Mouse (Mus musculus) liver, embryonic 11.5 days (tissue): Measurements from ENCODE around the gene Slc11a1. TPM values are rescaled to one million over a fixed set of nuclear protein-coding genes. Genes with fewer than 3 reads are reported as not detected.
"Not testable (repeated sequence)": the region's sequence is repeated elsewhere in the genome, so short reads cannot be mapped to it uniquely, and the experiment has no call there.

ENCODE experiments used
- ATAC-seq: fragments of 200-750 bp; cut with Nextera tagmentation; replicated peaks from 2 replicates; pipeline ENCODE4 v1.8.0; 2017; ENCODE audit warnings: moderate number of reproducible peaks, mild to moderate bottlenecking, moderate TSS enrichment, moderate library complexity; ENCODE audit not compliant: low FRiP score
- DNase-seq: peaks from one replicate; pipeline ENCODE4 v3.0.0-alpha.2; 2017; ENCODE audit warnings: low spot score
- H3K27ac ChIP-seq: fragments of 300-500 bp; sonication (generic); 2 replicates; pipeline ENCODE4 v1.5.1; 2014; ENCODE audit warnings: mild to moderate bottlenecking, low read depth, low read length, control low read depth
- H3K27me3 ChIP-seq: fragments of 300-500 bp; sonication (generic); replicated peaks from 2 replicates; pipeline ENCODE4 v1.6.1; 2014; ENCODE audit warnings: low read length, mixed read lengths; ENCODE audit not compliant: control insufficient read depth, insufficient read depth
- H3K36me3 ChIP-seq: fragments of 300-500 bp; sonication (generic); 2 replicates; pipeline ENCODE4 v1.6.1; 2014; ENCODE audit warnings: mild to moderate bottlenecking, low read length, moderate library complexity, mixed read lengths; ENCODE audit not compliant: control insufficient read depth, insufficient read depth
- H3K4me1 ChIP-seq: fragments of 300-500 bp; sonication (generic); replicated peaks from 2 replicates; pipeline ENCODE4 v1.6.1; 2014; ENCODE audit warnings: low read length, mixed read lengths; ENCODE audit not compliant: control insufficient read depth, insufficient read depth
- H3K4me2 ChIP-seq: fragments of 300-500 bp; sonication (generic); 2 replicates; pipeline ENCODE4 v1.6.1; 2014; ENCODE audit warnings: mild to moderate bottlenecking, control low read depth, moderate library complexity
- H3K4me3 ChIP-seq: fragments of 300-500 bp; sonication (generic); 2 replicates; pipeline ENCODE4 v1.5.1; 2014; ENCODE audit warnings: low read depth, low read length, control low read depth
- H3K9ac ChIP-seq: fragments of 300-500 bp; sonication (generic); 2 replicates; pipeline ENCODE4 v1.6.1; 2014; ENCODE audit warnings: low read depth, low read length, control low read depth
- H3K9me3 ChIP-seq: fragments of 300-500 bp; sonication (generic); 2 replicates; pipeline ENCODE4 v1.6.1; 2016; ENCODE audit warnings: low read length, inconsistent platforms, mixed read lengths; ENCODE audit not compliant: control insufficient read depth
- WGBS: fragments of 180-500 bp; shearing (Covaris S2); extraction: QIAGEN DNeasy Blood & Tissue Kit; methylation state at CpG from one replicate; pipeline ENCODE4 v1.1.7; 2014; 5-methylcytosine and 5-hydroxymethylcytosine counted together
- polyA plus RNA-seq: library from polyadenylated mRNA; unstranded; fragments of >200 nt; fragmentation: Nextera tagmentation; extraction: Ambion mirVana; gene quantifications from 2 replicates; pipeline ENCODE4 v1.2.1, GENCODE M21; 2014

Gene Slc11a1
- polyA plus RNA-seq, 1 experiment from 2014 or later = 10.0 TPM

DNA sequence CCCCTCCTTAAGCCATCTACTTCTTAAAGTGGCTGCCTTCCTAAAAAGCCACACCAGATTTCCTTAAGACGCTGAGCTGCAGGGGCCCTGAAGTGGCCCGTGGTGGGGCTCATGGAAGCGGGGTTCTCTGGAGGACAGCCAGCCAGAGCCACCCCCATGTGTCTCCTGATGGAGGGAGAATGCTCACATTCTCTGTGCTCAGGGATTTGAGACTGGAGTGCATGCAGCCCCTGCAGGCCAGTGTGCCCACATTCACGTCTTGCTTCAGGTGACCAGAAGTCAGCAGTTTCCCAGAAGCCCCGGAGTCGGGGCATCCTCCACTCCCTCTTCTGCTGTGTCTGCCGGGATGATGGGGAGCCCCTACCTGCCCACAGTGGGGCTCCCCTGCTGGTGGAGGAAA, 18.0 kb downstream of the Slc11a1 start:
- H3K27ac ChIP-seq = peak overlapping the region; percentile 99
- no peaks in the 10 kb centered on the region for H3K9me3 ChIP-seq
- H3K36me3 ChIP-seq = peaks cover 14% of the 10 kb centered on the region; the same call in 1 of the 2 replicates
- H3K27me3 ChIP-seq = no peaks in the 10 kb centered on the region
- peak overlapping the region; percentile 75 for H3K4me3 ChIP-seq
- H3K9ac ChIP-seq = peak overlapping the region; percentile 89
- WGBS = 53% methylated on average over 7 of the region's 7 CpGs
- ATAC-seq (no peak), DNase-seq (no peak)
- peaks cover 39% of the 10 kb centered on the region for H3K4me1 ChIP-seq
- H3K4me2 ChIP-seq = peak overlapping the region; percentile 100

DNA sequence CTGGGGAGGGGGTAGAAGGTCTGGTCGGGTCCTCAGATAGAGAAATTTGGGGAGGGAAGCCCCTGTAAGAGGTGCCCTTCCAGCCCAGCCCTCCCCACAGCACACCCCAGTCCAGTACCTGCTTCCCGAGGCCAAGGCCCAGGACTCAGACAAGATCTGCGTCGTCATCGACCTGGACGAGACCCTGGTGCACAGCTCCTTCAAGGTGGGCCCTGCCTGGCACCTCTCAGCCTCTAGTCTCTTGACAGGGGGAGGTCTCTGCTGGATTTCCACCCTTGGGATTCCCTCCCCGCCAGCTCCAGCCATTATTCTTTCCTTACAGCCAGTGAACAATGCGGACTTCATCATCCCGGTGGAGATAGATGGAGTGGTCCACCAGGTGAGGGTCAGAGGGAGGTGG, 18.7 kb downstream of the Slc11a1 start:
- no peaks in the 10 kb centered on the region for H3K9me3 ChIP-seq
- no peaks in the 10 kb centered on the region for H3K27me3 ChIP-seq
- WGBS = 87% methylated on average over 9 of the region's 9 CpGs
- ATAC-seq = no peak
- peaks cover 14% of the 10 kb centered on the region; the same call in 1 of the 2 replicates for H3K36me3 ChIP-seq
- H3K4me2 ChIP-seq = peak overlapping the region; percentile 100
- peak overlapping the region; percentile 75; the same call in 1 of the 2 replicates for H3K4me3 ChIP-seq
- no peak for DNase-seq
- 0 out of 2 replicates have a peak overlapping the region, but pooled peaks have one; percentile 16 for H3K9ac ChIP-seq
- no peak overlapping the region for H3K27ac ChIP-seq
- H3K4me1 ChIP-seq = peaks cover 40% of the 10 kb centered on the region

DNA sequence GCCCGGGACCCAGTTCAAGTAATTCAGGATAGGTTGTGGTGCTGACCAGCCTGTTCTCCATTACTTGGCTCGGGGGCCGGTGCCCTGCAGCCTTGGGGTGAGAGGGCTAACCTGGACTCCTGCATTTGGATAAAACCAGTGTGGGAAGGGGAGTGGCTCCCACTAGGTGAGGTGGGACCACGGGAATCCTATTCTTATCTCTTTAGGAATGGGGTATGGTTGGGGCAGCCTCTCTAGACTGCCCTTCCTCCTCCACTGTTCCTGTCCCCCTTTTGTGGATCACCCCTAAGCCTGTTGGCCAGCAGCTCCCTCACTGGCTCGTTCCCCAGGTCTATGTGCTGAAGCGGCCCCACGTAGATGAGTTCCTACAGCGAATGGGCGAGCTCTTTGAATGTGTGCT, 19.3 kb downstream of the Slc11a1 start:
- no peaks in the 10 kb centered on the region for H3K9me3 ChIP-seq
- H3K4me3 ChIP-seq = no peak overlapping the region

GRCm38 (mm10) chr1:74394858-74395257, 19.9 kb downstream of the Slc11a1 start:
- peaks cover 32% of the 10 kb centered on the region for H3K4me1 ChIP-seq
- H3K9ac ChIP-seq = 0 out of 2 replicates have a peak overlapping the region, but pooled peaks have one; percentile 9
- DNase-seq (no peak), ATAC-seq (no peak)
- H3K27me3 ChIP-seq = no peaks in the 10 kb centered on the region
- H3K4me2 ChIP-seq = no peak overlapping the region
- peak overlapping the region; percentile 38 for H3K27ac ChIP-seq
- H3K4me3 ChIP-seq = no peak overlapping the region
- no peaks in the 10 kb centered on the region for H3K9me3 ChIP-seq
- peaks cover 14% of the 10 kb centered on the region; the same call in 1 of the 2 replicates for H3K36me3 ChIP-seq
- WGBS = 90% methylated on average over 15 of the region's 15 CpGs

More for the DNA sequence above, 19.3 kb downstream of the Slc11a1 start:
- H3K4me2 ChIP-seq = no peak overlapping the region
- H3K36me3 ChIP-seq = peaks cover 14% of the 10 kb centered on the region; the same call in 1 of the 2 replicates
- peak overlapping the region; percentile 38 for H3K27ac ChIP-seq
- no peak overlapping the region for H3K9ac ChIP-seq
- DNase-seq = no peak
- 87% methylated on average over 9 of the region's 9 CpGs for WGBS
- H3K4me1 ChIP-seq = peaks cover 37% of the 10 kb centered on the region
- ATAC-seq = no peak
- H3K27me3 ChIP-seq = no peaks in the 10 kb centered on the region

- ATAC-seq (no peak), DNase-seq (no peak)
- Histone ChIP-seq H3K27ac (peak overlapping the region; percentile 38; the same call in 1 of the 2 replicates), H3K27me3 (no peaks in the 10 kb centered on the region), H3K4me3 (no peak overlapping the region), H3K36me3 (peaks cover 14% of the 10 kb centered on the region; the same call in 1 of the 2 replicates), H3K4me2 (no peak overlapping the region), H3K9ac (0 out of 2 replicates have a peak overlapping the region, but pooled peaks have one; percentile 9), H3K4me1 (peaks cover 27% of the 10 kb centered on the region), H3K9me3 (no peaks in the 10 kb centered on the region)
- WGBS = 88% methylated on average over 12 of the region's 13 CpGs
Measured at GRCm38 (mm10) chr1:74395290-74395689, 20.3 kb downstream of the Slc11a1 start.

GRCm38 (mm10) chr1:74396456-74397222, 21.6 kb downstream of the Slc11a1 start:
- not testable (repeated sequence) for H3K9me3 ChIP-seq, ATAC-seq, DNase-seq, H3K27me3 ChIP-seq
- WGBS = 6% methylated on average over 11 of the region's 12 CpGs
- Histone ChIP-seq H3K27ac (peak overlapping the region; percentile 92), H3K4me1 (peaks cover 24% of the 10 kb centered on the region), H3K4me3 (peak overlapping the region; percentile 53), H3K4me2 (peak overlapping the region; percentile 86), H3K36me3 (peaks cover 14% of the 10 kb centered on the region; the same call in 1 of the 2 replicates), H3K9ac (peak overlapping the region; percentile 51)

- DNase-seq (peak; percentile 98), ATAC-seq (peak; percentile 89)
- Histone ChIP-seq H3K9ac (peak overlapping the region; percentile 61), H3K36me3 (peaks cover 14% of the 10 kb centered on the region; the same call in 1 of the 2 replicates), H3K4me2 (peak overlapping the region; percentile 86), H3K4me1 (peaks cover 26% of the 10 kb centered on the region), H3K9me3 (no peaks in the 10 kb centered on the region), H3K27me3 (no peaks in the 10 kb centered on the region), H3K4me3 (peak overlapping the region; percentile 53), H3K27ac (peak overlapping the region; percentile 92)
- WGBS = under 1% methylated on average over 41 of the region's 41 CpGs
Measured at GRCm38 (mm10) chr1:74397268-74397918, 22.4 kb downstream of the Slc11a1 start.

- Histone ChIP-seq H3K4me3 (peak overlapping the region; percentile 53), H3K4me2 (peak overlapping the region; percentile 86), H3K4me1 (peaks cover 20% of the 10 kb centered on the region), H3K27ac (peak overlapping the region; percentile 92), H3K27me3 (no peaks in the 10 kb centered on the region), H3K36me3 (peaks cover 14% of the 10 kb centered on the region; the same call in 1 of the 2 replicates), H3K9ac (peak overlapping the region; percentile 61), H3K9me3 (no peaks in the 10 kb centered on the region)
- peak; percentile 70 for DNase-seq
- 5% methylated on average over 11 of the region's 11 CpGs for WGBS
- ATAC-seq = peak; percentile 37
Measured at GRCm38 (mm10) chr1:74397919-74398451, 23.0 kb downstream of the Slc11a1 start.
